Mouse (Mus musculus): ENCODE results near the gene Pinlyp. TPM values are rescaled to one million over a fixed set of nuclear protein-coding genes. Genes with fewer than 3 reads are reported as not detected.
A peak's percentile ranks its signal among the peaks of the same experiment; 100 is the strongest.

Gene Pinlyp
- polyA plus RNA-seq, 1 experiment, result not detected

DNA sequence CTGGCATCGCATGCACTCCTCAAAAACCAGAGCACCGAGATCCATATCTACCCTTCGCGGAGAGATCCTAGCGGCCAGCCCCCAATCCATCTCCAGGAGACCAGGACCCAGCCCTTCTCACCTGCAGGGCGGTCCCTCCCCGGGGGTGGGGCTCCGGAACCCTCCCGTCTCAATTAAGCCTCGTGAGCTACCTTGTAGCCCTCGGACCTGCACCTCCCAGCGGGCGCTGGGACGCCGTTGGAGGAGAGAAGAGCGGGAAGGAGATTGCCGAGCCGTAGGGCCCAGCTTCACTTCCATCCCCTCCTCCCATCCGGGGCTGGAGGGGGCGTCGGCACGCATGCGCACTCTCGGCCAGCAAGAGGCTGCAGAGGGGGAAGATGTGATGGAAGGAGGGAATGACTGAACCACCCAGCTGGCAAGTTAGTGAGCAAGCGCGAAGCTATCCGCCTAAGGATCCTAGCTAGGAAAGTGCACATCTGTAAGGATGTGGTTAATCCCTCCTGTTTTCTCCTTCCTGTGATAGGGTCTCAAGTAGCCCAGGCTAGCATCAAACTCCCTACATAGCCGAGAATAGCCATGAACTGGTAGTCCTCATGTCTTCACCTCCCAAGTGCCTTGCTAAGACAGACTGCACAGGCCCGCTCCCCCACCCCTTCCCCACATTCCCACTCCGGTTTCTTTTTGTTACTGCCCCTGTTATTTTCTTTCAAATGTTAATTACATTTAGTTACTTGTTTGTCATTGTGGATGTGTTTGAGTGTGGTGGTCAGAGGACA lies 41.6 kb upstream of the Pinlyp start, which contains the start of the genes Ethe1 and Zfp575:
Gene Ethe1, plus strand, starts transcription at position 214 of the 776 bp plus-strand sequence.
Gene Zfp575, minus strand, starts transcription at position 312 of the 776 bp plus-strand sequence.
- no peak for TF ChIP-seq CTCF (IDR thresholded peaks at IDR 0.05; ENCODE audit: insufficient read depth, low read depth, low read length)
- TF ChIP-seq POLR2A (IDR thresholded peaks at IDR 0.05; ENCODE audit: insufficient read depth, low read depth, low read length), result peak; percentile 98
- 3% methylated on average over 30 of the region's 30 CpGs for WGBS
- H3K4me1 ChIP-seq (ENCODE audit: control insufficient read depth, insufficient read depth, low read length), result peaks cover 7% of the 10 kb centered on the region; the same call in 1 of the 2 replicates
- peak within 1 kb of the TSS; percentile 65 for H3K4me3 ChIP-seq (ENCODE audit: insufficient read depth, low read depth, low read length)
- no peak within 1 kb of the TSS for H3K27ac ChIP-seq (ENCODE audit: insufficient read depth, low read depth, low read length)

DNA sequence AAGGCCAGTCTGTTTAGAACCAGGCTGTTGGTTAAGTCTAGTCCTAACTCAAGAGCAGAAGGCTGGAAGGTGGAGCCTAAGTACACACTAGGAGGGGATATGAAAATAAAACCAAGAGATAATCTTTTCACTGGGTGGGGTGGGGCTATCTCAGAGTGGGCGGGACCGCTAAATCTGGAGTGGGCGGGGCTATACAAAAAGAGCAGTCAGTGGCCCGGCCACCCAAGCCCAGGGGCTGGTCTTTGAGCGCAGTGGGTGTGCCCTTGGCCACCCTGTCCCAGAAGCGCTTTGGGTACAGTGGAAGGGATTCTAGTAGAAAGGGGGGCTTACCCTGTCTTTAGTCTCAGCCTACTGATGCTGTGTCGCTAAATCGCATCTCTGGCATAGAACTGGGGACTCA lies 40.9 kb upstream of the Pinlyp start:
- 7% methylated on average over 8 of the region's 8 CpGs for WGBS
- TF ChIP-seq CTCF (IDR thresholded peaks at IDR 0.05; ENCODE audit: insufficient read depth, low read depth, low read length) (no peak), POLR2A (IDR thresholded peaks at IDR 0.05; ENCODE audit: insufficient read depth, low read depth, low read length) (no peak)
- peaks cover 7% of the 10 kb centered on the region; the same call in 1 of the 2 replicates for H3K4me1 ChIP-seq (ENCODE audit: control insufficient read depth, insufficient read depth, low read length)
- H3K4me3 ChIP-seq (ENCODE audit: insufficient read depth, low read depth, low read length), result peak overlapping the region; percentile 65
- no peak overlapping the region for H3K27ac ChIP-seq (ENCODE audit: insufficient read depth, low read depth, low read length)

DNA sequence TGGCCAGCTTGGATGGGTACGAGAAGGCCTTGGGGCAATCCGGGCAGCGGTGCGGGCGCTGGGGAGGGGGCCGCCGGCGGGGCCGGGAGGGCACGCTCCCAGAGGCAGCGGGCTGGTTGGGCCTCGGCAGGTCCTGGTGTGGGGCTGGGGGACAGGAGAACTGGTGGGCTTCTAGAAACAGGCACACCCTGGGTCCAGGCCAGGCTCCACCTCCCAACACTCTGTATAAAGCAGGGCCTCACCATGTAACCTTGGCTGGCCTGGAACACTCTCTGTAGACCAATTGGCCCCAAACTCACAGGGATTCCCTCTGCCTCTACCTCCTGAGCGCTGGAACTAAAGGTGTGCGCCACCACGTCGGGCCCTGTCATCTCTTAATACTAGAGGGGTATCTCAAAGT lies 40.1 kb upstream of the Pinlyp start:
- TF ChIP-seq CTCF (IDR thresholded peaks at IDR 0.05; ENCODE audit: insufficient read depth, low read depth, low read length) (no peak), POLR2A (IDR thresholded peaks at IDR 0.05; ENCODE audit: insufficient read depth, low read depth, low read length) (no peak)
- WGBS, result 55% methylated on average over 16 of the region's 16 CpGs
- no peak overlapping the region for H3K27ac ChIP-seq (ENCODE audit: insufficient read depth, low read depth, low read length)
- H3K4me3 ChIP-seq (ENCODE audit: insufficient read depth, low read depth, low read length), result no peak overlapping the region
- H3K4me1 ChIP-seq (ENCODE audit: control insufficient read depth, insufficient read depth, low read length), result peaks cover 7% of the 10 kb centered on the region; the same call in 1 of the 2 replicates

DNA sequence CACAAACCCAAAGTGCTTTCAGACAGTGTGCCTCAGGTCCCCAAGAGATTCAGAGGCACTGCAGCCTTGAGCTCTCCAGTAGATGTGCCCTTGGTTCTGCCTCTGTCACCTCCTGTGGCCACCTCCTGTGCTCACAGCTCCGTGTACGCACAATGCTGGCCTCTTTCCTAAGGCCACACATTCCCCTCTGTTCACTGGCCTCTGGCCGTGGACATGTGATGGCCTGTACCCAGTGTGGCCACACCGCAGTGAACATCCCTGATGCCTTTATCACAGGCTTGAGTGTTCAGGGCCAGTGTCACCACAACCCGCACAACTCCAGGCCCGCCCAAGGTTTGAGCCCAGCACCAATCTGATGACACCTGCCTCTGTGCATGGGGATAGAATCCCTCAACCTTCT lies 39.0 kb upstream of the Pinlyp start:
- TF ChIP-seq POLR2A (IDR thresholded peaks at IDR 0.05; ENCODE audit: insufficient read depth, low read depth, low read length) (no peak), CTCF (IDR thresholded peaks at IDR 0.05; ENCODE audit: insufficient read depth, low read depth, low read length) (no peak)
- H3K4me3 ChIP-seq (ENCODE audit: insufficient read depth, low read depth, low read length), result no peak overlapping the region
- 89% methylated on average over 6 of the region's 6 CpGs for WGBS
- H3K27ac ChIP-seq (ENCODE audit: insufficient read depth, low read depth, low read length), result no peak overlapping the region
- peaks cover 7% of the 10 kb centered on the region; the same call in 1 of the 2 replicates for H3K4me1 ChIP-seq (ENCODE audit: control insufficient read depth, insufficient read depth, low read length)

DNA sequence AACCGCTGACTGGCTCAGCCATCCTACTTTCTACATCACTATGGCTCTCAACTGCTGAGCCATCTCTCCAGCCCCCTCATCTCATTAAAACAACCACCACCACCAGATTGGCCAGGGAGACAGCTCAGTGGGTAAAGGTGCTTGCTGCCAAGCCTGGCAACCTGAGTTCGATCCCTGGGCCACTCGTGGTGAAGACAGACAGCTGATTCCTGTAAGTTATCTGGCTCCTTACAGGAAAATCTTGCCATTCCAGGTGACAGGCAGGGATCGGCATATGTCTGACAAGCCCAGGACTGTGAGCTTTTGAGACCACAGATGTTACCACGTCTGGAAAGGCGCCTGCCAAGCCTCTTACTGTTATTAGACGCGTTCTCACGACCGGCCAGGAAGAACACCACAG lies 31.9 kb upstream of the Pinlyp start:
- WGBS, result 97% methylated on average over 10 of the region's 10 CpGs
- no peak for TF ChIP-seq CTCF (IDR thresholded peaks at IDR 0.05; ENCODE audit: insufficient read depth, low read depth, low read length)
- TF ChIP-seq POLR2A (IDR thresholded peaks at IDR 0.05; ENCODE audit: insufficient read depth, low read depth, low read length), result no peak
- Histone ChIP-seq H3K4me3 (ENCODE audit: insufficient read depth, low read depth, low read length) (no peak overlapping the region), H3K27ac (ENCODE audit: insufficient read depth, low read depth, low read length) (no peak overlapping the region), H3K4me1 (ENCODE audit: control insufficient read depth, insufficient read depth, low read length) (no peaks in the 10 kb centered on the region)

DNA sequence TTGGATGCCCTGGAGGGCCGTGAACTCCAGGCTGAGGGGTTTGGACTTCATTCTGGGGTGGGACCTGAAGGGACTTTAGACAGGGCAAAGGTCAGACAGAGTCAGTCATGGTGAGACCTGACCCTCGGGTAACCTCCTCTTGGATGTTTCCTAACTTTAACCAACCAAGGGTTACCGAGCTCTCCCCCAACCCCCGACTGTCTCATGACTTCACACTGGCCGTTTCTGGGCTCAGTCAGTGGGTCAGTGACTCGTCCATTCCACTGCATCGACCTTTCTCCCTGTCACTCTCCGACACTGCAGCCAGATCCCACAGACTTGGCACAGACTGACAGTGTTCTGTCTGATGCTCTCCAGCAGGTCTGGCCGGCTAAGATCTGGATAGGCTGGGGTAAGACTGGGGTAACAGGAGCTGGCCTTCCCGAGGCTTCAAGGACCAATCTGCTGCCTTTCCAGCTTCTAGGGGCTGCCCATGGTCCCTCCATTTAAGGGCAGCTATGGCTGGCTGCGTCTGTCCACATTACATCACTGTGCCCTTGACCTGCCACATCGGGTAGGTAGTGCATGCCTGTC lies 28.4 kb upstream of the Pinlyp start:
- no peak overlapping the region for H3K27ac ChIP-seq (ENCODE audit: insufficient read depth, low read depth, low read length)
- no peaks in the 10 kb centered on the region for H3K4me1 ChIP-seq (ENCODE audit: control insufficient read depth, insufficient read depth, low read length)
- no peak overlapping the region for H3K4me3 ChIP-seq (ENCODE audit: insufficient read depth, low read depth, low read length)
- WGBS, result 62% methylated on average over 12 of the region's 12 CpGs
- TF ChIP-seq CTCF (IDR thresholded peaks at IDR 0.05; ENCODE audit: insufficient read depth, low read depth, low read length) (no peak), POLR2A (IDR thresholded peaks at IDR 0.05; ENCODE audit: insufficient read depth, low read depth, low read length) (no peak)

DNA sequence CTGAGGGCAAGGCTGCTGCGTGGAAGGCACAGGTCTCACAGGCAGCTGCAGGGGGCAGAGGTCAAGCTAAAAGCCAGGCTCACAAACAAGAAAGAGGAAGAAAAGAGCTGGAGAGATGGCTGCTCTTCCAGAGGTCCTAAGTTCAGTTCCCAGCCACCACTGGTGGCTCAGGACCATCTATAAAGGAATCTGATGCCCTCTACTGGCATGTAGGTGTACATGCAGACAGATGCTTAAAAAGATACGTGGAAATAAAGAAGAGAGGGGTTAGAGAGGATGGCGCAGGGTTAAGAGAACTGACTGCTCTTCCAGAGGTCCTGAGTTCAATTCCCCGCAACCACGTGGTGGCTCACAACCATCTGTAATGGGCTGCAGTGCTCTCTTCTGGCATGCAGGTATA lies 26.5 kb upstream of the Pinlyp start:
- H3K27ac ChIP-seq (ENCODE audit: insufficient read depth, low read depth, low read length), result no peak overlapping the region
- TF ChIP-seq CTCF (IDR thresholded peaks at IDR 0.05; ENCODE audit: insufficient read depth, low read depth, low read length) (no peak), POLR2A (IDR thresholded peaks at IDR 0.05; ENCODE audit: insufficient read depth, low read depth, low read length) (no peak)
- H3K4me3 ChIP-seq (ENCODE audit: insufficient read depth, low read depth, low read length), result no peak overlapping the region
- WGBS, result 62% methylated on average over 5 of the region's 5 CpGs
- no peaks in the 10 kb centered on the region for H3K4me1 ChIP-seq (ENCODE audit: control insufficient read depth, insufficient read depth, low read length)

DNA sequence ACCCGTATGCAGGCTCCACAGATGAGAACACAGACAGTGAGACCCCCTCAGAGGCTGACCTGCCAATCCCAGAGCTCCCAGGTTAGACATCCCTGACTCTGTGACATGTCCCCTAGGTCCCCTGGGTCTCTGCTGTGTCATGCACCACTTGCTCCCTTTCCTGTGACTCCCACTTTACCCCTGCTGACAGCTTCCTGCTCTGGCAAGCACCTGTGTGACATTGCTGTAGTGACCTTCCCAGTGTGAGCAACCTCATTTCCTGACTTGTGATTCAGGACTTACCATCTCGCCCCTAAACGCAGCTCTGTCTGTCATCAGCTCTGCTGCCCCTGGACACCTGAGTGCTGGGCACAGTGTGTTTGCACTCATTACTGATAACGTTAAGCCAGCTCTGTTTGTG lies 25.2 kb upstream of the Pinlyp start:
- TF ChIP-seq POLR2A (IDR thresholded peaks at IDR 0.05; ENCODE audit: insufficient read depth, low read depth, low read length), result no peak
- TF ChIP-seq CTCF (IDR thresholded peaks at IDR 0.05; ENCODE audit: insufficient read depth, low read depth, low read length), result no peak
- Histone ChIP-seq H3K27ac (ENCODE audit: insufficient read depth, low read depth, low read length) (no peak overlapping the region), H3K4me1 (ENCODE audit: control insufficient read depth, insufficient read depth, low read length) (no peaks in the 10 kb centered on the region), H3K4me3 (ENCODE audit: insufficient read depth, low read depth, low read length) (no peak overlapping the region)
- WGBS, result 83% methylated on average over 4 of the region's 4 CpGs

DNA sequence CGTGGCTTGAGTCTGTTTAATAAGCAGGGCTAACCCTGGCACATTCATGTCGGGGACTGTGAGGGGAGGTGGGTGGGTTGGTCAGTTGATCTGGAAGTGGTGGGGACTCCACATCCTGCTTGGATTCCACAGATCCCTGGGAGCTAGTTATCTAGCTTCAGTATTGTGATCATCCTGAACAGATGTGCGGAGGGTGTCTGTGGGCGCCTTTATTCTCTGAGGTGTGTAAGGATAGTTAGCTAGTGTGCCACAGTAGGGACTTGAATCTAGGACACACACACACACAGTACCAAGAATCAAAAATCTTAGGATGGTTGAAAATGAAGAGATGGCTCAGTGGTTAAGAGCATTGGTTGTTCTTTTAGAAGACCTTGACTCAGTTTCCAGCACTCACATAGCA lies 22.6 kb upstream of the Pinlyp start:
- Histone ChIP-seq H3K27ac (ENCODE audit: insufficient read depth, low read depth, low read length) (no peak overlapping the region), H3K4me1 (ENCODE audit: control insufficient read depth, insufficient read depth, low read length) (no peaks in the 10 kb centered on the region), H3K4me3 (ENCODE audit: insufficient read depth, low read depth, low read length) (no peak overlapping the region)
- 81% methylated on average over 4 of the region's 4 CpGs for WGBS
- TF ChIP-seq CTCF (IDR thresholded peaks at IDR 0.05; ENCODE audit: insufficient read depth, low read depth, low read length) (no peak), POLR2A (IDR thresholded peaks at IDR 0.05; ENCODE audit: insufficient read depth, low read depth, low read length) (no peak)
